Comparison of ENCODE assay signal across 8 mouse cellular contexts in the genomic region with DNA sequence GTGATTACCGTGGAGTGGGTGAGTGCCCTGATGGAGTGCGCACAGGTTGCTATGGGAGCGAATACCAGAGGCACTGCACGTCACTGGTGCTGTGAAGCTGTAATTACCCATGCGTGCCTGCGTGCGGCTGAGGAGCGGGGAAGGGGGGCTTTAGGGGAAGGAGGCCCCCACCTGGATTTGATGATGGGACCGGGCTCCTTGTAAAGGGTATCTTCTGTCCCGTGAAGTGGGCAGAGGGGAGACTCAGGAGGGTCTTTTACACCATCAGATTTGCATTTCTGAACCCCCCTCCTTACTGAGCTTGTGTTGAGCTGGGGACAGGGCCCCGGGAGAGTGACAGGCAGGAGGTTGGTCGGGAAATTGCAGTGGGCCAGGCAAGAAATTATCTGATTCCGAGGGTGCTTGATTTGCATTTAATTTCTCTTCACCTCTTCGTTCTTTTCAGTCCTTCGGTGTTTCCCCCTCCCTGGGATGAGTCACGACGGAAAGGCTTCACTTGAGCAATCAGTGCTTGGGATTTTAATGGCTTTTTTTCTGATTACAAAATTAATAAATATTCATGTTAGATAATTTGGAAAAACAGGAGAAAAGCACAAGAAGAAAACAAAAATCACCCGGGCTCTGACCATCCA. TPM values are rescaled to one million over a fixed set of nuclear protein-coding genes. Genes with fewer than 3 reads are reported as not detected.
DNase-seq lines count a peak whose midpoint lies in the region; ATAC-seq and TF ChIP-seq lines count a peak whose summit lies in the region.

No protein-coding gene starts in this region.

- H3K9me3 ChIP-seq in intestine, embryonic 16.5 days (ENCODE audit: control insufficient read depth, low read length) = no peaks in the 10 kb centered on the region
- no peaks in the 10 kb centered on the region for H3K9me3 ChIP-seq in liver, postnatal 0 days (ENCODE audit: low read length)
- H3K9me3 ChIP-seq in stomach, embryonic 14.5 days (ENCODE audit: control insufficient read depth, low read depth, low read length) = no peaks in the 10 kb centered on the region

- peak overlapping the region; percentile 38 for H3K4me2 ChIP-seq in intestine, embryonic 16.5 days (ENCODE audit: low read depth, low read length)
- H3K4me2 ChIP-seq in liver, postnatal 0 days (ENCODE audit: low read depth, low read length) = peak overlapping the region; percentile 49
- peak overlapping the region; percentile 32 for H3K4me2 ChIP-seq in stomach, embryonic 14.5 days (replicated peaks; ENCODE audit: low read depth, low read length)

- H3K27ac ChIP-seq in intestine, embryonic 16.5 days (ENCODE audit: low read length) = 0 out of 2 replicates have a peak overlapping the region, but pooled peaks have one; percentile 26
- H3K27ac ChIP-seq in liver, postnatal 0 days (ENCODE audit: low read depth) = no peak overlapping the region
- H3K27ac ChIP-seq in stomach, embryonic 14.5 days (ENCODE audit: low read length) = no peak overlapping the region; the same call in 1 of the 2 replicates

- no peak for TF ChIP-seq EP300 in liver, postnatal 0 days (IDR thresholded peaks at IDR 0.05; ENCODE audit: low read depth)

- ATAC-seq in intestine, embryonic 16.5 days = peak; percentile 67; the same call in 1 of the 2 replicates
- ATAC-seq in liver, postnatal 0 days = no peak
- peak; percentile 74; the same call in 1 of the 2 replicates for ATAC-seq in stomach, embryonic 14.5 days (ENCODE audit: insufficient number of reproducible peaks, insufficient read depth, low FRiP score, low read depth)

- no peak overlapping the region for H3K4me3 ChIP-seq in intestine, embryonic 16.5 days (ENCODE audit: low read length)
- H3K4me3 ChIP-seq in liver, postnatal 0 days (ENCODE audit: low read depth, low read length) = 0 out of 2 replicates have a peak overlapping the region, but pooled peaks have one; percentile 6
- peak overlapping the region; percentile 3; the same call in 1 of the 2 replicates for H3K4me3 ChIP-seq in stomach, embryonic 14.5 days (ENCODE audit: low read depth, low read length)

- no peak for TF ChIP-seq CTCF in liver, postnatal 0 days (IDR thresholded peaks at IDR 0.05; ENCODE audit: low read depth)

- H3K36me3 ChIP-seq in intestine, embryonic 16.5 days (ENCODE audit: control insufficient read depth, insufficient read depth, low read length) = no peaks in the 10 kb centered on the region
- no peaks in the 10 kb centered on the region for H3K36me3 ChIP-seq in liver, postnatal 0 days (replicated peaks; ENCODE audit: insufficient read depth, low read length)
- no peaks in the 10 kb centered on the region for H3K36me3 ChIP-seq in stomach, embryonic 14.5 days (ENCODE audit: control insufficient read depth, insufficient read depth, low read length)

- no peak overlapping the region for H3K9ac ChIP-seq in intestine, embryonic 16.5 days (ENCODE audit: low read depth, low read length)
- no peak overlapping the region for H3K9ac ChIP-seq in liver, postnatal 0 days (replicated peaks)
- H3K9ac ChIP-seq in stomach, embryonic 14.5 days (replicated peaks; ENCODE audit: low read depth, low read length) = peak overlapping the region; percentile 6; the same call in 1 of the 2 replicates

- WGBS in intestine, embryonic 16.5 days = 29% methylated on average over 18 of the region's 18 CpGs
- WGBS in liver, postnatal 0 days (ENCODE audit: insufficient replicate concordance) = 17% methylated on average over 18 of the region's 18 CpGs
- WGBS in stomach, embryonic 14.5 days = 17% methylated on average over 18 of the region's 18 CpGs

- H3K27me3 ChIP-seq in intestine, embryonic 16.5 days (replicated peaks; ENCODE audit: control insufficient read depth, insufficient read depth, low read length) = no peaks in the 10 kb centered on the region
- peaks cover 7% of the 10 kb centered on the region for H3K27me3 ChIP-seq in liver, postnatal 0 days (ENCODE audit: insufficient read depth, low read length)
- no peaks in the 10 kb centered on the region for H3K27me3 ChIP-seq in stomach, embryonic 14.5 days (ENCODE audit: control insufficient read depth, insufficient read depth, low read length)

- peak; percentile 24 for DNase-seq in adrenal gland, adult 2 months
- DNase-seq in adrenal gland, postnatal 10 days = no peak
- peak; percentile 21 for DNase-seq in thymus, postnatal 4 days
- DNase-seq in thymus, postnatal 25 days = no peak
- DNase-seq in liver, postnatal 0 days = no peak
- no peak for DNase-seq in cerebellum, adult 11-12 months

- H3K4me1 ChIP-seq in intestine, embryonic 16.5 days (ENCODE audit: control insufficient read depth, insufficient read depth, low read length) = peaks cover 22% of the 10 kb centered on the region
- H3K4me1 ChIP-seq in liver, postnatal 0 days (ENCODE audit: insufficient read depth) = peaks cover 7% of the 10 kb centered on the region
- H3K4me1 ChIP-seq in stomach, embryonic 14.5 days (ENCODE audit: control insufficient read depth, insufficient read depth, low read length) = peaks cover 28% of the 10 kb centered on the region

RNA-seq across cellular contexts. Expression of a gene that starts 7.3 kb away (rescaled TPM):
- total RNA-seq in adrenal gland, adult 2 months (2021) = not detected
- not detected in 2 replicates for polyA plus RNA-seq in adrenal gland, adult 2 months (2012; rRNA removed)
- not detected for total RNA-seq in adrenal gland, postnatal 10 days (2021)
- not detected in 2 replicates for polyA plus RNA-seq in intestine, embryonic 16.5 days (2015; fragmentation: Nextera tagmentation; extraction: Ambion mirVana)
- polyA plus RNA-seq in liver, postnatal 0 days (2015; fragmentation: Nextera tagmentation; extraction: Ambion mirVana) = not detected in 2 replicates
- polyA plus RNA-seq in stomach, embryonic 14.5 days (2014; fragmentation: Nextera tagmentation; extraction: Ambion mirVana) = 0.13 and 0.15 TPM in 2 replicates

RNA-seq across cellular contexts. Expression of a gene that starts 20.9 kb away (rescaled TPM):
- not detected for total RNA-seq in adrenal gland, adult 2 months (2021)
- polyA plus RNA-seq in adrenal gland, adult 2 months (2012; rRNA removed) = not detected in 2 replicates
- total RNA-seq in adrenal gland, postnatal 10 days (2021) = under 1 TPM in 1 of 2 experiments, not detected in 1; 0.36 TPM
- 358 and 408 TPM in 2 replicates for polyA plus RNA-seq in intestine, embryonic 16.5 days (2015; fragmentation: Nextera tagmentation; extraction: Ambion mirVana)
- polyA plus RNA-seq in liver, postnatal 0 days (2015; fragmentation: Nextera tagmentation; extraction: Ambion mirVana) = 0.15 and 2.7 TPM in 2 replicates
- 1.5 and 116 TPM in 2 replicates for polyA plus RNA-seq in stomach, embryonic 14.5 days (2014; fragmentation: Nextera tagmentation; extraction: Ambion mirVana)

RNA-seq across cellular contexts. Expression of a gene that starts 49.9 kb away (rescaled TPM):
- 1 to 10 TPM; 1.6 to 2.1 TPM for total RNA-seq in adrenal gland, adult 2 months (2021)
- polyA plus RNA-seq in adrenal gland, adult 2 months (2012; rRNA removed) = 0.94 and 1.1 TPM in 2 replicates
- total RNA-seq in adrenal gland, postnatal 10 days (2021) = 1 to 10 TPM; 1.4 to 1.7 TPM
- polyA plus RNA-seq in intestine, embryonic 16.5 days (2015; fragmentation: Nextera tagmentation; extraction: Ambion mirVana) = 0.39 and 0.58 TPM in 2 replicates
- 0.05 TPM in 1 of 2 replicates, not detected in the other for polyA plus RNA-seq in liver, postnatal 0 days (2015; fragmentation: Nextera tagmentation; extraction: Ambion mirVana)
- 0.49 and 0.71 TPM in 2 replicates for polyA plus RNA-seq in stomach, embryonic 14.5 days (2014; fragmentation: Nextera tagmentation; extraction: Ambion mirVana)

Comparison
In these comparisons a context has a peak if more than half of its experiments do, and no peak if none do; other contexts are left out.
1. DNase-seq: peak in adrenal gland, adult 2 months (single experiment) and thymus, postnatal 4 days (single experiment); none in adrenal gland, postnatal 10 days (single experiment), thymus, postnatal 25 days (single experiment), liver, postnatal 0 days (single experiment) and cerebellum, adult 11-12 months (single experiment).
2. Peak in every context shown above with its lines, with median percentiles within 50 percentile points of each other: H3K4me2 ChIP-seq.